Mouse (Mus musculus): ENCODE measurements at regions not wholly inside any gene's neighbourhood (a gene's known extent, or its start where the extent isn't known, plus 50 kb on each side); places are given as distances from the start of the nearest gene placed in this dataset.
"Not testable (repeated sequence)": the region's sequence is repeated elsewhere in the genome, so short reads cannot be mapped to it uniquely, and the experiment has no call there.

GRCm38 (mm10) chr12:10525934-10526333 is 135.4 kb downstream of the Rdh14 start:
- H3K4me2 ChIP-seq: no peak overlapping the region
- no peaks in the 10 kb centered on the region for H3K9me3 ChIP-seq (replicated peaks)
- H3K27me3 ChIP-seq: no peaks in the 10 kb centered on the region
- H3K27ac ChIP-seq (replicated peaks): no peak overlapping the region
- H3K36me3 ChIP-seq (replicated peaks): no peaks in the 10 kb centered on the region
- no peak for ATAC-seq (ENCODE audit: insufficient read depth)
- H3K9ac ChIP-seq: no peak overlapping the region
- H3K4me1 ChIP-seq (replicated peaks): no peaks in the 10 kb centered on the region
- H3K4me3 ChIP-seq (replicated peaks): no peak overlapping the region
- WGBS (ENCODE audit: insufficient replicate concordance): 62% methylated on average over 4 of the region's 4 CpGs

GRCm38 (mm10) chr12:10529077-10529476 is 138.5 kb downstream of the Rdh14 start:
- no peaks in the 10 kb centered on the region for H3K36me3 ChIP-seq (replicated peaks)
- H3K27me3 ChIP-seq: no peaks in the 10 kb centered on the region
- H3K4me1 ChIP-seq (replicated peaks): no peaks in the 10 kb centered on the region
- 31% methylated on average over 2 of the region's 2 CpGs for WGBS (ENCODE audit: insufficient replicate concordance)
- ATAC-seq (ENCODE audit: insufficient read depth): no peak
- no peak overlapping the region for H3K4me2 ChIP-seq
- H3K4me3 ChIP-seq (replicated peaks): no peak overlapping the region
- H3K27ac ChIP-seq (replicated peaks): no peak overlapping the region
- no peaks in the 10 kb centered on the region for H3K9me3 ChIP-seq (replicated peaks)
- no peak overlapping the region for H3K9ac ChIP-seq

GRCm38 (mm10) chr12:10530996-10531395 is 140.4 kb downstream of the Rdh14 start:
- no peaks in the 10 kb centered on the region for H3K27me3 ChIP-seq
- no peaks in the 10 kb centered on the region for H3K9me3 ChIP-seq (replicated peaks)
- H3K4me1 ChIP-seq (replicated peaks): no peaks in the 10 kb centered on the region
- WGBS (ENCODE audit: insufficient replicate concordance): 65% methylated on average over 3 of the region's 3 CpGs
- H3K27ac ChIP-seq (replicated peaks): no peak overlapping the region
- H3K4me2 ChIP-seq: no peak overlapping the region
- no peaks in the 10 kb centered on the region for H3K36me3 ChIP-seq (replicated peaks)
- no peak for ATAC-seq (ENCODE audit: insufficient read depth)
- no peak overlapping the region for H3K4me3 ChIP-seq (replicated peaks)
- no peak overlapping the region for H3K9ac ChIP-seq

GRCm38 (mm10) chr12:10533971-10534370 is 143.4 kb downstream of the Rdh14 start:
- WGBS (ENCODE audit: insufficient replicate concordance): 55% methylated on average over 6 of the region's 6 CpGs

GRCm38 (mm10) chr12:10536239-10536638 is 145.7 kb downstream of the Rdh14 start:
- Histone ChIP-seq H3K9me3 (replicated peaks) (no peaks in the 10 kb centered on the region), H3K36me3 (replicated peaks) (no peaks in the 10 kb centered on the region), H3K4me3 (replicated peaks) (no peak overlapping the region), H3K27ac (replicated peaks) (no peak overlapping the region), H3K27me3 (no peaks in the 10 kb centered on the region), H3K4me2 (no peak overlapping the region), H3K9ac (no peak overlapping the region), H3K4me1 (replicated peaks) (no peaks in the 10 kb centered on the region)
- 60% methylated on average over 12 of the region's 12 CpGs for WGBS (ENCODE audit: insufficient replicate concordance)
- ATAC-seq (ENCODE audit: insufficient read depth): no peak

More at GRCm38 (mm10) chr12:10533971-10534370, 143.4 kb downstream of the Rdh14 start:
- H3K4me2 ChIP-seq: no peak overlapping the region
- H3K27me3 ChIP-seq: no peaks in the 10 kb centered on the region
- H3K4me3 ChIP-seq (replicated peaks): no peak overlapping the region
- H3K9me3 ChIP-seq (replicated peaks): no peaks in the 10 kb centered on the region
- no peaks in the 10 kb centered on the region for H3K4me1 ChIP-seq (replicated peaks)
- no peaks in the 10 kb centered on the region for H3K36me3 ChIP-seq (replicated peaks)
- H3K9ac ChIP-seq: no peak overlapping the region
- no peak for ATAC-seq (ENCODE audit: insufficient read depth)
- H3K27ac ChIP-seq (replicated peaks): no peak overlapping the region

- Histone ChIP-seq H3K4me3 (replicated peaks) (no peak overlapping the region), H3K36me3 (replicated peaks) (no peaks in the 10 kb centered on the region)
- 3% methylated on average over 4 of the region's 4 CpGs for WGBS (ENCODE audit: insufficient replicate concordance)
These were observed 146.5 kb downstream of the Rdh14 start for GRCm38 (mm10) chr12:10537069-10537468.

GRCm38 (mm10) chr12:10549481-10550201 is 159.1 kb downstream of the Rdh14 start:
- Histone ChIP-seq H3K4me3 (replicated peaks) (no peak overlapping the region), H3K9me3 (replicated peaks) (no peaks in the 10 kb centered on the region), H3K4me1 (replicated peaks) (no peaks in the 10 kb centered on the region), H3K9ac (no peak overlapping the region), H3K36me3 (replicated peaks) (no peaks in the 10 kb centered on the region), H3K27ac (replicated peaks) (no peak overlapping the region), H3K4me2 (no peak overlapping the region), H3K27me3 (no peaks in the 10 kb centered on the region)
- no peak for ATAC-seq (ENCODE audit: insufficient read depth)
- WGBS (ENCODE audit: insufficient replicate concordance): 36% methylated on average over 1 of the region's 1 CpGs

More at GRCm38 (mm10) chr12:10537069-10537468, 146.5 kb downstream of the Rdh14 start:
- H3K27me3 ChIP-seq: no peaks in the 10 kb centered on the region
- no peak overlapping the region for H3K4me2 ChIP-seq
- no peaks in the 10 kb centered on the region for H3K9me3 ChIP-seq (replicated peaks)
- no peak for ATAC-seq (ENCODE audit: insufficient read depth)
- H3K4me1 ChIP-seq (replicated peaks): no peaks in the 10 kb centered on the region
- H3K9ac ChIP-seq: no peak overlapping the region
- no peak overlapping the region for H3K27ac ChIP-seq (replicated peaks)

GRCm38 (mm10) chr12:10554701-10555100 is 164.1 kb downstream of the Rdh14 start:
- not testable (repeated sequence) for ATAC-seq (ENCODE audit: insufficient read depth); H3K27ac ChIP-seq (replicated peaks); H3K9ac ChIP-seq; H3K9me3 ChIP-seq (replicated peaks); H3K4me1 ChIP-seq (replicated peaks); H3K27me3 ChIP-seq; H3K36me3 ChIP-seq (replicated peaks); H3K4me3 ChIP-seq (replicated peaks); H3K4me2 ChIP-seq
- 71% methylated on average over 1 of the region's 1 CpGs for WGBS (ENCODE audit: insufficient replicate concordance)

GRCm38 (mm10) chr12:10562966-10563365 is 172.4 kb downstream of the Rdh14 start:
- H3K4me2 ChIP-seq: no peak overlapping the region
- H3K4me3 ChIP-seq (replicated peaks): no peak overlapping the region
- no peak overlapping the region for H3K9ac ChIP-seq
- H3K4me1 ChIP-seq (replicated peaks): no peaks in the 10 kb centered on the region
- ATAC-seq (ENCODE audit: insufficient read depth): no peak
- no peaks in the 10 kb centered on the region for H3K9me3 ChIP-seq (replicated peaks)
- 33% methylated on average over 1 of the region's 1 CpGs for WGBS (ENCODE audit: insufficient replicate concordance)
- H3K36me3 ChIP-seq (replicated peaks): no peaks in the 10 kb centered on the region
- no peak overlapping the region for H3K27ac ChIP-seq (replicated peaks)
- no peaks in the 10 kb centered on the region for H3K27me3 ChIP-seq

GRCm38 (mm10) chr12:10567881-10568280 is 177.3 kb downstream of the Rdh14 start:
- H3K4me3 ChIP-seq (replicated peaks): no peak overlapping the region
- H3K9me3 ChIP-seq (replicated peaks): no peaks in the 10 kb centered on the region
- 61% methylated on average over 2 of the region's 2 CpGs for WGBS (ENCODE audit: insufficient replicate concordance)
- H3K9ac ChIP-seq: no peak overlapping the region
- no peak overlapping the region for H3K27ac ChIP-seq (replicated peaks)
- no peak overlapping the region for H3K4me2 ChIP-seq
- no peak for ATAC-seq (ENCODE audit: insufficient read depth)
- no peaks in the 10 kb centered on the region for H3K4me1 ChIP-seq (replicated peaks)
- no peaks in the 10 kb centered on the region for H3K27me3 ChIP-seq
- H3K36me3 ChIP-seq (replicated peaks): no peaks in the 10 kb centered on the region

GRCm38 (mm10) chr12:10571643-10572377 is 181.2 kb downstream of the Rdh14 start:
- WGBS (ENCODE audit: insufficient replicate concordance): 43% methylated on average over 11 of the region's 11 CpGs
- Histone ChIP-seq H3K27me3 (no peaks in the 10 kb centered on the region), H3K36me3 (replicated peaks) (no peaks in the 10 kb centered on the region), H3K9me3 (replicated peaks) (no peaks in the 10 kb centered on the region), H3K4me1 (replicated peaks) (no peaks in the 10 kb centered on the region), H3K4me2 (no peak overlapping the region), H3K27ac (replicated peaks) (no peak overlapping the region), H3K9ac (no peak overlapping the region), H3K4me3 (replicated peaks) (no peak overlapping the region)
- no peak for ATAC-seq (ENCODE audit: insufficient read depth)

- 28% methylated on average over 5 of the region's 5 CpGs for WGBS (ENCODE audit: insufficient replicate concordance)
- Histone ChIP-seq H3K36me3 (replicated peaks) (no peaks in the 10 kb centered on the region), H3K4me3 (replicated peaks) (no peak overlapping the region), H3K4me1 (replicated peaks) (no peaks in the 10 kb centered on the region), H3K27ac (replicated peaks) (no peak overlapping the region), H3K9me3 (replicated peaks) (no peaks in the 10 kb centered on the region), H3K27me3 (no peaks in the 10 kb centered on the region), H3K9ac (no peak overlapping the region), H3K4me2 (no peak overlapping the region)
- ATAC-seq (ENCODE audit: insufficient read depth): no peak
These were observed 181.7 kb downstream of the Rdh14 start for GRCm38 (mm10) chr12:10572378-10572650.
